Mouse (Mus musculus) lung, adult 2 months (tissue): ENCODE measurements at regions not wholly inside any gene's neighbourhood (a gene's known extent, or its start where the extent isn't known, plus 50 kb on each side); places are given as distances from the start of the nearest gene placed in this dataset.

ENCODE experiments used
- CTCF ChIP-seq: fragments of 200-500 bp; IDR thresholded peaks from 2 replicates; pipeline ENCODE4 v1.5.1; 2011; ENCODE audit warnings: mild to moderate bottlenecking, low read length, control low read depth; ENCODE audit not compliant: insufficient read depth
- POLR2A ChIP-seq: fragments of 200-500 bp; IDR thresholded peaks from 2 replicates; pipeline ENCODE4 v1.6.1; 2011; ENCODE audit warnings: low read depth, mild to moderate bottlenecking, control low read depth, low read length, borderline replicate concordance; ENCODE audit errors: extremely low read depth

DNA sequence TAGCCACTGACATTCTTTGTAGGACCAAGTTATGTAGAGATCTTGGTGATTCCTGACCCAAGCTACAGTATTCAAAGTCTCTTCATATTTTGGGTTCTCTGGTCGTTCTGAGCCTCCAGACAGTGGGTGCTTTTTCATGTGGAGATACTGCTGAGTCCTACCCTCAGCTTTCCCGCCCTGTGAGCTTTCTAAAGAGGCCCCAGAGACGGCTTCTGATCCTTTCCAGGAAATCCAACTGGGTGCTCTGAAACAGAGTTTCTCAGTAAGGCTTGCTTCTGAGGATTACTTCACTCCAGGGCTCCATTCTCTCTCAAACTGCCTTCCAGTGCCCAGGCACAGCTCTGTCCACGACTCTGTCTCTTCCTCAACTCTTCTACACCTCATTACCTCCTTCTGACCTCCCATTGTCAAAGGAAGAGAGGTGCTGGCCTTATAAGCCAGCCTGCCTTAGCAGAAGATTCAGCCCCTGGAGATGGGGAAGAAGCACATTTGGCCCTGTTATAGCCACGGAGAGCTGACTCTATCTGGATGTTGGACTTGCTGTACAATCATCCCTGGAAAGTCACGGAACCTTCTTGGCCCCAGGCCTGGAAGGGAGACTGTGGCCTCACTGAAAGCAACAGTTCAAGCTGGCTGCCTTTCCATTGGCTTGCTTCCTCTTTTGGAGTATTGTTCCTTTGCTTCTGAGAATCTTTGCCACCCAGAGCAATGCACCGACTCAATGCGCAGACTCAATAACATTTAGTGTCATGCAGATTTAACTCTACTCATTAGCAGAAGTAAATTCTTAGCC, 1306.9 kb upstream of the A1bg start:
- no peak for TF ChIP-seq CTCF
- no peak for TF ChIP-seq POLR2A
